ENCODE assay signal across 10 mouse cellular contexts in genomic region chr3:33308212-33308611, GRCm38 (mm10).
DNase-seq lines count a peak whose midpoint lies in the region; ATAC-seq lines count a peak whose summit lies in the region.
"Had no signal": no experiment of that assay in that cellular context is flagged by ENCODE, and none has a peak within 500 bp of the region (broad histone marks: within the 10 kb centered on the region; RNA-seq: fewer than 3 reads in every experiment).

No protein-coding gene starts in this region.

- H3K36me3 ChIP-seq in kidney, embryonic 15.5 days = no peaks in the 10 kb centered on the region
- H3K36me3 ChIP-seq: limb, embryonic 15.5 days had no signal

- no peak overlapping the region for H3K27ac ChIP-seq in kidney, embryonic 15.5 days
- H3K27ac ChIP-seq: limb, embryonic 15.5 days had no signal

- peak; percentile 23 to 67 for DNase-seq in adrenal gland, adult (ENCODE audit: inconsistent age in 2 of 2, low spot score in 1 of 2)
- DNase-seq in adrenal gland, postnatal 25 days = no peak
- peak; percentile 8 to 9 for DNase-seq in kidney, postnatal 4 days
- peak; percentile 26 for DNase-seq in Muller cell, postnatal 12 days (ENCODE audit: inconsistent ontology term)
- no peak for DNase-seq in ovary, postnatal 36 days (ENCODE audit: low spot score)
- DNase-seq in cerebellum, postnatal 36 days = no peak

- no peak overlapping the region for H3K4me2 ChIP-seq in kidney, embryonic 15.5 days
- H3K4me2 ChIP-seq: limb, embryonic 15.5 days had no signal

- WGBS in kidney, embryonic 15.5 days = 30% methylated on average over 2 of the region's 2 CpGs

- no peak overlapping the region for H3K4me3 ChIP-seq in kidney, embryonic 15.5 days (replicated peaks)
- H3K4me3 ChIP-seq: erythroblast, embryonic 14.5 days; limb, embryonic 15.5 days had no signal

- no peak overlapping the region for H3K9ac ChIP-seq in kidney, embryonic 15.5 days
- H3K9ac ChIP-seq: limb, embryonic 15.5 days had no signal

- H3K4me1 ChIP-seq in kidney, embryonic 15.5 days = no peaks in the 10 kb centered on the region
- H3K4me1 ChIP-seq: limb, embryonic 15.5 days had no signal

- H3K9me3 ChIP-seq in kidney, embryonic 15.5 days (replicated peaks) = no peaks in the 10 kb centered on the region
- H3K9me3 ChIP-seq: limb, embryonic 15.5 days had no signal

- ATAC-seq in kidney, embryonic 15.5 days (replicated peaks; ENCODE audit: low FRiP score) = no peak; the same call in 1 of the 2 replicates
- peak; percentile 91 to 94 for ATAC-seq in hematopoietic stem cell, adult 5-6 weeks (replicated peaks in 1 of 2; ENCODE audit: insufficient read depth in 1 of 2, low FRiP score in 2 of 2, low TSS enrichment in 1 of 2, low read depth in 1 of 2, poor library complexity in 2 of 2, severe bottlenecking in 2 of 2)

- no peaks in the 10 kb centered on the region for H3K27me3 ChIP-seq in kidney, embryonic 15.5 days
- H3K27me3 ChIP-seq: limb, embryonic 15.5 days had no signal

Comparison
In these comparisons a context has a peak if more than half of its experiments do, and no peak if none do; other contexts are left out.
1. DNase-seq: peak in adrenal gland, adult (2 of 2), kidney, postnatal 4 days (2 of 2) and Muller cell, postnatal 12 days (single experiment); none in adrenal gland, postnatal 25 days (single experiment), ovary, postnatal 36 days (single experiment) and cerebellum, postnatal 36 days (0 of 2).